Mouse (Mus musculus): ENCODE results near the gene Jade2. TPM values are rescaled to one million over a fixed set of nuclear protein-coding genes. Genes with fewer than 3 reads are reported as not detected.
A peak's percentile ranks its signal among the peaks of the same experiment; 100 is the strongest.

Jade2 gene
- total RNA-seq, 2 experiments from 2014 or later = 2.3 to 2.6 TPM

GRCm38 (mm10) chr11:51857818-51858527 lies 520 bp upstream of the Jade2 start:
- DNase-seq = peak; percentile 64

- DNase-seq = peak; percentile 48
Observed at GRCm38 (mm10) chr11:51856616-51857080, 805 bp downstream of the Jade2 start.

GRCm38 (mm10) chr11:51855818-51856615 lies 1.4 kb downstream of the Jade2 start:
- DNase-seq = peak; percentile 61

GRCm38 (mm10) chr11:51854981-51855817 lies 2.3 kb downstream of the Jade2 start:
- DNase-seq = peak; percentile 84

GRCm38 (mm10) chr11:51852595-51852994 lies 4.9 kb downstream of the Jade2 start:
- no peak for DNase-seq

GRCm38 (mm10) chr11:51852091-51852521 lies 5.3 kb downstream of the Jade2 start:
- DNase-seq = no peak

- DNase-seq = no peak
Observed at GRCm38 (mm10) chr11:51850741-51851330, 6.6 kb downstream of the Jade2 start.

- DNase-seq = no peak
Observed at GRCm38 (mm10) chr11:51848324-51848723, 9.1 kb downstream of the Jade2 start.

- no peak for DNase-seq
Observed at GRCm38 (mm10) chr11:51847902-51848301, 9.6 kb downstream of the Jade2 start.

- no peak for DNase-seq
Observed at GRCm38 (mm10) chr11:51845981-51846883, 11.2 kb downstream of the Jade2 start.

GRCm38 (mm10) chr11:51844529-51845098 lies 12.8 kb downstream of the Jade2 start:
- no peak for DNase-seq

GRCm38 (mm10) chr11:51843898-51844297 lies 13.6 kb downstream of the Jade2 start:
- no peak for DNase-seq

GRCm38 (mm10) chr11:51843168-51843567 lies 14.3 kb downstream of the Jade2 start:
- no peak for DNase-seq

- DNase-seq = peak; percentile 34
Observed at GRCm38 (mm10) chr11:51841149-51841548, 16.3 kb downstream of the Jade2 start.

GRCm38 (mm10) chr11:51840657-51841056 lies 16.8 kb downstream of the Jade2 start:
- DNase-seq = no peak

GRCm38 (mm10) chr11:51839973-51840372 lies 17.5 kb downstream of the Jade2 start:
- DNase-seq = no peak

GRCm38 (mm10) chr11:51839106-51839505 lies 18.3 kb downstream of the Jade2 start:
- DNase-seq = no peak

- DNase-seq = peak; percentile 39
Observed at GRCm38 (mm10) chr11:51837164-51838153, 20.0 kb downstream of the Jade2 start.

GRCm38 (mm10) chr11:51836506-51836905 lies 20.9 kb downstream of the Jade2 start:
- DNase-seq = no peak
